Mouse (Mus musculus) stomach, embryonic 14.5 days (tissue): ENCODE results near the gene Ttyh3. TPM values are rescaled to one million over a fixed set of nuclear protein-coding genes. Genes with fewer than 3 reads are reported as not detected.
"Not testable (repeated sequence)": the region's sequence is repeated elsewhere in the genome, so short reads cannot be mapped to it uniquely, and the experiment has no call there.

Experiments
- ATAC-seq: fragments of 200-750 bp; cut with Nextera tagmentation; 2 replicates; pipeline ENCODE4 v1.8.0; 2017; ENCODE audit warnings: low read depth, moderate TSS enrichment; ENCODE audit not compliant: insufficient number of reproducible peaks, insufficient read depth, low FRiP score
- H3K27ac ChIP-seq: fragments of 300-500 bp; sonication (generic); 2 replicates; pipeline ENCODE4 v1.5.1; 2014; ENCODE audit warnings: mild to moderate bottlenecking, low read length, moderate library complexity, mixed read lengths
- H3K27me3 ChIP-seq: fragments of 300-500 bp; sonication (generic); 2 replicates; pipeline ENCODE4 v1.6.1; 2014; ENCODE audit warnings: low read length, control low read depth, mixed read lengths; ENCODE audit not compliant: control insufficient read depth, insufficient read depth
- H3K36me3 ChIP-seq: fragments of 300-500 bp; sonication (generic); 2 replicates; pipeline ENCODE4 v1.6.1; 2014; ENCODE audit warnings: mild to moderate bottlenecking, control low read depth, low read length, moderate library complexity, mixed read lengths; ENCODE audit not compliant: control insufficient read depth, insufficient read depth
- H3K4me1 ChIP-seq: fragments of 300-500 bp; sonication (generic); 2 replicates; pipeline ENCODE4 v1.6.1; 2014; ENCODE audit warnings: low read length, control low read depth, mixed read lengths; ENCODE audit not compliant: control insufficient read depth, insufficient read depth
- H3K4me2 ChIP-seq: fragments of 300-500 bp; sonication (generic); replicated peaks from 2 replicates; pipeline ENCODE4 v1.6.1; 2014; ENCODE audit warnings: low read depth, low read length, control low read depth
- H3K4me3 ChIP-seq: fragments of 300-500 bp; sonication (generic); 2 replicates; pipeline ENCODE4 v1.5.1; 2014; ENCODE audit warnings: low read depth, low read length, control low read depth
- H3K9ac ChIP-seq: fragments of 300-500 bp; sonication (generic); replicated peaks from 2 replicates; pipeline ENCODE4 v1.6.1; 2014; ENCODE audit warnings: low read depth, mild to moderate bottlenecking, control low read depth, low read length, moderate library complexity, mixed read lengths
- H3K9me3 ChIP-seq: fragments of 300-500 bp; sonication (generic); 2 replicates; pipeline ENCODE4 v1.6.1; 2016; ENCODE audit warnings: low read depth, low read length, control low read depth; ENCODE audit not compliant: control insufficient read depth
- WGBS: fragments of 180-500 bp; shearing (Covaris S2); extraction: QIAGEN DNeasy Blood & Tissue Kit; methylation state at CpG from one replicate; pipeline ENCODE4 v1.1.7; 2014; 5-methylcytosine and 5-hydroxymethylcytosine counted together
- polyA plus RNA-seq: library from polyadenylated mRNA; unstranded; fragments of >200 nt; fragmentation: Nextera tagmentation; extraction: Ambion mirVana; gene quantifications from 2 replicates; pipeline ENCODE4 v1.2.1, GENCODE M21; 2014

The Ttyh3 gene
- polyA plus RNA-seq, 1 experiment from 2014 or later = 43.1 TPM

DNA sequence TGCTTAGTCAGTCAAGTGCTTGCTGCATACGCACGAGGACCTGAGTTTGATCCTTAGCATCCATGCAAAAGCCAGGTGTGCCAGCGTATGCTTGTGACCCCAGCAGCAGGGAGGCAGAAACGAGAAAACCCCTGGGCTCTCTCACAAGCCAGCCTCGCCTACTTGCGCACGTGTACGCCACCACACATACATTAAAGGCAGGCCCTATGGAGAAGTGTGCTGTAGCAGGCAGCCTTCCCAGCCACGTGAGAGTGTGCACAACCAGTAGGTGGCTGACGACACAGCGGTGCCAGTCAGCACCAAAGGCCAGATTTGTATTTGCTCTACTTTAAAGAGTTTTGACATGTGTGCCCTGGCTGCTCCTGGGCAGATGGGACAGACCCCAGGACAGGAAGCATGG is 26.8 kb upstream of the Ttyh3 start:
- H3K27ac ChIP-seq = no peak overlapping the region
- no peaks in the 10 kb centered on the region for H3K27me3 ChIP-seq
- H3K4me3 ChIP-seq = no peak overlapping the region
- H3K4me1 ChIP-seq = 0 out of 2 replicates have a peak, but pooled peaks cover 4% of the 10 kb centered on the region
- 92% methylated on average over 11 of the region's 11 CpGs for WGBS
- ATAC-seq = no peak
- H3K4me2 ChIP-seq = no peak overlapping the region
- H3K9ac ChIP-seq = no peak overlapping the region
- no peaks in the 10 kb centered on the region for H3K9me3 ChIP-seq
- H3K36me3 ChIP-seq = peaks cover 18% of the 10 kb centered on the region

DNA sequence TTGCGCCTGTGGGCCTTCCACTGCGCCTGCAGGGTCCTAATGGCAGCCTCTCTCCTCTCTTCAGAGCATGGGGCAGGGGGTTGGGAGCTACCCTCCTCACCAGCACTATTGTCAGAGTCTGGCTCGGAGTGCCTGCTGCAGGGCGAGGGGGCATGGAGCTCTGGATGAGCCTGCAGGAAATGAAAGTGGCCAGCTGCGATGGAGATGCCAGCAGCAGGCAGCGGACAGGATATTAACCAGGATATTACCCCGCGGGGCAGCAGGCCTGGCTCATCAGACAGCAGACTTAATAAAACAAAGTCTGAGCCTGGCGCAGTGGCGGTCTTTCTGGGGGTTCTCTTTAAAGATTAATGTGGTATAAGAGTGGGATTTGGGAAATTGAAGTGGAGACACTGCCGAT is 26.2 kb upstream of the Ttyh3 start:
- Histone ChIP-seq H3K27ac (no peak overlapping the region), H3K4me2 (no peak overlapping the region), H3K9ac (no peak overlapping the region), H3K27me3 (no peaks in the 10 kb centered on the region), H3K4me3 (no peak overlapping the region), H3K4me1 (0 out of 2 replicates have a peak, but pooled peaks cover 4% of the 10 kb centered on the region), H3K36me3 (peaks cover 18% of the 10 kb centered on the region), H3K9me3 (no peaks in the 10 kb centered on the region)
- no peak for ATAC-seq
- 79% methylated on average over 11 of the region's 11 CpGs for WGBS

GRCm38 (mm10) chr5:140674036-140674435 is 25.2 kb upstream of the Ttyh3 start:
- H3K27me3 ChIP-seq = no peaks in the 10 kb centered on the region
- H3K4me1 ChIP-seq = 0 out of 2 replicates have a peak, but pooled peaks cover 4% of the 10 kb centered on the region
- no peak overlapping the region for H3K4me2 ChIP-seq
- no peak overlapping the region for H3K9ac ChIP-seq
- no peak overlapping the region for H3K4me3 ChIP-seq
- H3K27ac ChIP-seq = peak overlapping the region; percentile 40; the same call in 1 of the 2 replicates
- H3K36me3 ChIP-seq = peaks cover 18% of the 10 kb centered on the region
- no peak for ATAC-seq
- 89% methylated on average over 17 of the region's 17 CpGs for WGBS
- peaks cover 2% of the 10 kb centered on the region; the same call in 1 of the 2 replicates for H3K9me3 ChIP-seq

DNA sequence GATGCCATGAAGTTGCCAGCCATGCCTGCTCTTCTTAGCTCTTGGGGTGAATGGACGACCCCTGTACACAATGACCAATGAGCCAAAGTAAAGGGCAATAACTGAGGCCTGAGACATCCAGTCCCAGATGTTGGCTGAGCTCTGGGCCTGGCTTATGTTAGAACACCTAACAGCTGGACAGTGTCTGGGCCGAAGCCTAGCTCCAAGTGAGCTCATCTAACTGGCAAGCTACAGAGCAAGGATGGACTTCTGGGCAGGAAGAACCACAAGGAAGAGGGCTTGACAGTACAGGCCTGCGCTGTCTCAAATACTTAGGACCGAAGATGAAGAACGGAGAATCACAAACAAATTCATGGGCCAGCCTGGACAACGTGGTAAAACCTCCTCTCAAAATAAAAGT is 23.8 kb upstream of the Ttyh3 start:
- Histone ChIP-seq H3K27ac (peak overlapping the region; percentile 76; the same call in 1 of the 2 replicates), H3K36me3 (peaks cover 23% of the 10 kb centered on the region)
- H3K4me3 ChIP-seq, H3K4me1 ChIP-seq, H3K9ac ChIP-seq, H3K9me3 ChIP-seq, H3K4me2 ChIP-seq, H3K27me3 ChIP-seq: not testable (repeated sequence)
- peak; percentile 70; the same call in 1 of the 2 replicates for ATAC-seq
- 64% methylated on average over 6 of the region's 6 CpGs for WGBS

DNA sequence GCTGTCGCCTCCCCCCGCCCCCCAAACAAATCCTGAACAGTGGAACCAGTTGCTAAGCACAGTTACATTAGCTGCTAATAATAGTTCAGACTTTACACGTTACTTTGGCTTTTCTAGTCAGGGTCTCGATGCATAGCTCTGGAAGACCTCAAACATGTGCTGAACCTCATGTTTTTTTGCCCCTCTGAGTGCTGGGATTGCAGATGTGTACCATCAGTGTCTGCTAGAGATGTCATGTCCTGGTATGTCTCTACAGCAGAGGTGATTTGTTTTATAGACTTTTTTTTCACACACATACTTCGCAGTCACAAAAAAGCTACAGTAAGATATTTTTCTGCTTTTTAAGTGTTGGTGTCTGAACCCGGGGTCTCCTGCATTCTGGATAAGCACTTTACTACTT is 23.3 kb upstream of the Ttyh3 start:
- Histone ChIP-seq H3K27ac (peak overlapping the region; percentile 76; the same call in 1 of the 2 replicates), H3K9me3 (peaks cover 7% of the 10 kb centered on the region; the same call in 1 of the 2 replicates), H3K4me2 (no peak overlapping the region), H3K36me3 (peaks cover 19% of the 10 kb centered on the region), H3K4me3 (no peak overlapping the region), H3K4me1 (0 out of 2 replicates have a peak, but pooled peaks cover 4% of the 10 kb centered on the region), H3K27me3 (no peaks in the 10 kb centered on the region), H3K9ac (no peak overlapping the region)
- 64% methylated on average over 6 of the region's 6 CpGs for WGBS
- peak; percentile 59 for ATAC-seq

- Histone ChIP-seq H3K27me3 (no peaks in the 10 kb centered on the region), H3K36me3 (peaks cover 2% of the 10 kb centered on the region; the same call in 1 of the 2 replicates), H3K4me3 (no peak overlapping the region), H3K4me1 (peaks cover 25% of the 10 kb centered on the region), H3K4me2 (no peak overlapping the region), H3K9me3 (peaks cover 2% of the 10 kb centered on the region; the same call in 1 of the 2 replicates), H3K9ac (no peak overlapping the region), H3K27ac (no peak overlapping the region)
- 51% methylated on average over 7 of the region's 7 CpGs for WGBS
- ATAC-seq = peak; percentile 54
Observed at GRCm38 (mm10) chr5:140663621-140664180, 14.9 kb upstream of the Ttyh3 start.

GRCm38 (mm10) chr5:140662741-140663592 is 14.1 kb upstream of the Ttyh3 start:
- Histone ChIP-seq H3K9ac (no peak overlapping the region), H3K27ac (peak overlapping the region; percentile 27; the same call in 1 of the 2 replicates), H3K36me3 (no peaks in the 10 kb centered on the region; the same call in 1 of the 2 replicates), H3K4me2 (no peak overlapping the region), H3K9me3 (no peaks in the 10 kb centered on the region), H3K27me3 (no peaks in the 10 kb centered on the region), H3K4me1 (peaks cover 25% of the 10 kb centered on the region), H3K4me3 (no peak overlapping the region)
- no peak for ATAC-seq
- WGBS = 70% methylated on average over 17 of the region's 17 CpGs

- ATAC-seq = no peak
- Histone ChIP-seq H3K4me1 (peaks cover 25% of the 10 kb centered on the region), H3K4me3 (no peak overlapping the region), H3K9me3 (no peaks in the 10 kb centered on the region), H3K27me3 (no peaks in the 10 kb centered on the region), H3K27ac (no peak overlapping the region; the same call in 1 of the 2 replicates), H3K9ac (no peak overlapping the region), H3K36me3 (no peaks in the 10 kb centered on the region; the same call in 1 of the 2 replicates), H3K4me2 (no peak overlapping the region)
- 47% methylated on average over 12 of the region's 12 CpGs for WGBS
Observed at GRCm38 (mm10) chr5:140661875-140662643, 13.2 kb upstream of the Ttyh3 start.
